Mouse (Mus musculus): ENCODE data around the gene Pltp. TPM values are rescaled to one million over a fixed set of nuclear protein-coding genes. Genes with fewer than 3 reads are reported as not detected.
A peak's percentile ranks its signal among the peaks of the same experiment; 100 is the strongest.

The Pltp gene
- polyA plus RNA-seq, 1 experiment from 2014 or later = 286 TPM

DNA sequence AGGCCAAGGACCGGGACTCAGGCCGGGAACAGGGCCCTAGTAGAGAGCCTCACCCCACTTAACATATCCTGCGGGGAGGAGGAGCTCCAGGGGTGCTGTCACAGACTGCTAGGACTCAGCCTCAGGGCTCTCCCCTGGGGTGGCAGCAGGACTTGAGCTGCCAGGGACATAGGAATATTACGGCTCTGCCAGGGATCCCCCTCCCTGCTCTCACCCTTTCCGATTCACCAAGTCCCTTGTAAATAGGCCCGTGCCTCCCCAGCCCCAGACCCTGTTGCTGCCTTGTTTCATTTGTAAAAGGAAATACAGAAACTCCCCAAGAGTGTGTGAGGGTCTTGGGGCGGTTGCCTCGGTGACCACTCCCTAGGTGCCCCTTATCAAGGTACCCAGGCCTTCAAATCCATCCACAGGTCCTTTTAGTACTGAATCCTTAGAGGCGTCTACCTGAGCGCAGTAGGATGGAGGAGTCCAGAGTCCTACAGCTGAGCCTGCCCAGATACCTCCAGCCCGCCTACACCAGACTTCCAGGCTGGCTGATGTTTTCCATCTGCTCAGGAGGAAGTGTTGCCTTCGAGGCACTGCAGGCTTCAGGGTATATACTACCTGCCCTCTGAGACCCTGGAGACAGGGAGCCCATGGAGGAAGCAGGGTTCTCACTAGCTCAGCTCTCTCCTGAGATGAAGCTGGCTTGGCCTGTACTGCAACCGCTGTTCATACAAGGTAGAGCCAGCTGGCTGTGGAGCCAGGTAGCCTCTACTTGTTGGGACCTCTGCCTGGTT is 33.7 kb upstream of the Pltp start:
- no peak for TF ChIP-seq EP300 (IDR thresholded peaks at IDR 0.05)
- TF ChIP-seq CTCF (IDR thresholded peaks at IDR 0.05) = no peak
- Histone ChIP-seq H3K4me2 (replicated peaks; ENCODE audit: low read depth, low read length) (no peak overlapping the region), H3K27me3 (replicated peaks; ENCODE audit: insufficient read depth, low read length) (no peaks in the 10 kb centered on the region), H3K9me3 (ENCODE audit: low read length) (no peaks in the 10 kb centered on the region), H3K27ac (ENCODE audit: low read length) (no peak overlapping the region), H3K9ac (replicated peaks; ENCODE audit: low read depth) (no peak overlapping the region), H3K36me3 (ENCODE audit: insufficient read depth, low read length) (peaks cover 70% of the 10 kb centered on the region), H3K4me1 (ENCODE audit: insufficient read depth, low read depth, low read length) (no peaks in the 10 kb centered on the region), H3K4me3 (ENCODE audit: low read depth, low read length) (no peak overlapping the region)
- 78% methylated on average over 13 of the region's 13 CpGs for WGBS
- ATAC-seq (no peak), DNase-seq (ENCODE audit: low spot score) (no peak)

- DNase-seq (ENCODE audit: low spot score) (no peak), ATAC-seq (no peak)
- no peaks in the 10 kb centered on the region for H3K27me3 ChIP-seq (replicated peaks; ENCODE audit: insufficient read depth, low read length)
- TF ChIP-seq CTCF (IDR thresholded peaks at IDR 0.05) (no peak), EP300 (IDR thresholded peaks at IDR 0.05) (no peak)
- H3K36me3 ChIP-seq (ENCODE audit: insufficient read depth, low read length) = peaks cover 67% of the 10 kb centered on the region
- no peaks in the 10 kb centered on the region for H3K4me1 ChIP-seq (ENCODE audit: insufficient read depth, low read depth, low read length)
- WGBS = 89% methylated on average over 24 of the region's 24 CpGs
- H3K4me3 ChIP-seq (ENCODE audit: low read depth, low read length) = no peak overlapping the region
- H3K9me3 ChIP-seq (ENCODE audit: low read length) = no peaks in the 10 kb centered on the region
- no peak overlapping the region for H3K9ac ChIP-seq (replicated peaks; ENCODE audit: low read depth)
- no peak overlapping the region for H3K27ac ChIP-seq (ENCODE audit: low read length)
- H3K4me2 ChIP-seq (replicated peaks; ENCODE audit: low read depth, low read length) = no peak overlapping the region
Observed at GRCm38 (mm10) chr2:164890411-164891049, 33.0 kb upstream of the Pltp start.

DNA sequence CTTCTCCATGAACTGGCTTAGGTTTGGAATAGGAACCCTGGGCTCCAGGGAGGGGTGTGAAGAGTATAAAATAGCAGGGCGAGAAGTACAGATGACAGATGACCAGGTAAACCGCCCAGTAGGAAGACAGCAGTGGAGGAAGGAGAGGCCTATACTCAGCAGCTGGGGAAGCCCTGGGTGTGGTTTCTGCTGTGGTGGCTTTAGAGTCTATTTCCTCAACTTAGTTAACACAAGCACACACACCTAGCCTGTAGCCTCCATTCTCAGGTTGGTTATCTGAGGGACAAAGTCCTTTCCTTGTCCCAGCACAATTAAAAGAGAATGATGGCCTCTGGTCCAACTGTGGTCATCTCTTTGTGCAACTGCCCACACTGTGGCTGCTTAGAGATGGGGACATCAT is 32.4 kb upstream of the Pltp start:
- no peak for ATAC-seq

DNA sequence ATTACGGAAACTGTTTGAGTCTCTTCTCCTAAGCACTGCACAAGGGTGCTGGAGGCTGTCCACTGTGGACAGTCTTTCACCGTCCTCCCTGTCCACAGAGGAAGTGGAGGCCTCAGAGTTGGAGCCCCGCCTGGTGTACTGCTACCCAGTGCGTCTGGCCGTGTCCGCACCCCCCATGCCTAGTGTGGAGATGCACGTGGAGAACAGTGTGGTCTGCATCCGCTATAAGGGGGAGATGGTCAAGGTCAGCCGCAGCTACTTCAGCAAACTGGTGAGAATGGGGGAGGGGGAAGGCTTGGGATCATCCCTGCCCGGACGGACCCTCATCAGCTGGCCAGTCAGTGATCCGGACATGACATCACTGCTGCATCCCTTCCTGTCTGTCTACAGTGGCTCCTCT is 31.5 kb upstream of the Pltp start:
- Histone ChIP-seq H3K4me3 (ENCODE audit: low read depth, low read length) (no peak overlapping the region), H3K36me3 (ENCODE audit: insufficient read depth, low read length) (peaks cover 76% of the 10 kb centered on the region), H3K27me3 (replicated peaks; ENCODE audit: insufficient read depth, low read length) (no peaks in the 10 kb centered on the region), H3K27ac (ENCODE audit: low read length) (no peak overlapping the region), H3K9me3 (ENCODE audit: low read length) (no peaks in the 10 kb centered on the region), H3K4me2 (replicated peaks; ENCODE audit: low read depth, low read length) (no peak overlapping the region), H3K9ac (replicated peaks; ENCODE audit: low read depth) (no peak overlapping the region), H3K4me1 (ENCODE audit: insufficient read depth, low read depth, low read length) (no peaks in the 10 kb centered on the region)
- WGBS = 80% methylated on average over 12 of the region's 12 CpGs
- ATAC-seq = 0 out of 2 replicates have a peak, but pooled peaks have one; percentile 16
- TF ChIP-seq CTCF (IDR thresholded peaks at IDR 0.05) = no peak
- TF ChIP-seq EP300 (IDR thresholded peaks at IDR 0.05) = no peak
- DNase-seq (ENCODE audit: low spot score) = no peak

More for the DNA sequence above, 32.4 kb upstream of the Pltp start:
- no peak overlapping the region for H3K4me2 ChIP-seq (replicated peaks; ENCODE audit: low read depth, low read length)
- no peak overlapping the region for H3K4me3 ChIP-seq (ENCODE audit: low read depth, low read length)
- 83% methylated on average over 2 of the region's 2 CpGs for WGBS
- H3K9me3 ChIP-seq (ENCODE audit: low read length) = no peaks in the 10 kb centered on the region
- H3K36me3 ChIP-seq (ENCODE audit: insufficient read depth, low read length) = peaks cover 70% of the 10 kb centered on the region
- H3K27me3 ChIP-seq (replicated peaks; ENCODE audit: insufficient read depth, low read length) = no peaks in the 10 kb centered on the region
- DNase-seq (ENCODE audit: low spot score) = no peak
- TF ChIP-seq EP300 (IDR thresholded peaks at IDR 0.05) (no peak), CTCF (IDR thresholded peaks at IDR 0.05) (no peak)
- H3K27ac ChIP-seq (ENCODE audit: low read length) = no peak overlapping the region
- H3K9ac ChIP-seq (replicated peaks; ENCODE audit: low read depth) = no peak overlapping the region
- H3K4me1 ChIP-seq (ENCODE audit: insufficient read depth, low read depth, low read length) = no peaks in the 10 kb centered on the region

DNA sequence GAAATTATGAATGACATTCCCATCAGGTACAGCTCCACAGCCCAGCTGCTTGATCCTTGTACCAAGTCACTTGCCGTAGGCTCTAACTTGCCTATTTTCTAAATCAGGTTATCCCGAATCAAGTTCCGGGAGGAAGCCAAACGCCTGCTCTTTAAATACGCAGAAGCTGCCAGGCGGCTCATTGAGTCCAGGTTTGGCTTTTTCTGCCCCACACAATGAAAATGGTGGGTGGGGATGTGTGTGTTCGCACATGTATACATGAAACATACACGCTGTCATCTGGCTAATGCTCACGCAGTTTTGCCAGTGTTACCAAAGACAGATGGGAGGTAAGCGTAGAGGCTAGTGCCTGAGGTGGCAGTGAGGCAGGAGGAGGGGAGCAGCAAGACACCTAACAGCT is 29.1 kb upstream of the Pltp start:
- no peak for DNase-seq (ENCODE audit: low spot score)
- 95% methylated on average over 10 of the region's 10 CpGs for WGBS
- TF ChIP-seq EP300 (IDR thresholded peaks at IDR 0.05) (no peak), CTCF (IDR thresholded peaks at IDR 0.05) (no peak)

GRCm38 (mm10) chr2:164885788-164886187 is 28.3 kb upstream of the Pltp start:
- TF ChIP-seq CTCF (IDR thresholded peaks at IDR 0.05) (no peak), EP300 (IDR thresholded peaks at IDR 0.05) (no peak)
- Histone ChIP-seq H3K4me3 (ENCODE audit: low read depth, low read length) (no peak overlapping the region), H3K9ac (replicated peaks; ENCODE audit: low read depth) (no peak overlapping the region), H3K27ac (ENCODE audit: low read length) (no peak overlapping the region), H3K27me3 (replicated peaks; ENCODE audit: insufficient read depth, low read length) (no peaks in the 10 kb centered on the region), H3K36me3 (ENCODE audit: insufficient read depth, low read length) (peaks cover 63% of the 10 kb centered on the region), H3K9me3 (ENCODE audit: low read length) (no peaks in the 10 kb centered on the region), H3K4me2 (replicated peaks; ENCODE audit: low read depth, low read length) (no peak overlapping the region), H3K4me1 (ENCODE audit: insufficient read depth, low read depth, low read length) (no peaks in the 10 kb centered on the region)
- ATAC-seq = 0 out of 2 replicates have a peak, but pooled peaks have one; percentile 39
- DNase-seq (ENCODE audit: low spot score) = peak; percentile 45
- 30% methylated on average over 7 of the region's 7 CpGs for WGBS

More for the DNA sequence above, 29.1 kb upstream of the Pltp start:
- no peak overlapping the region for H3K4me3 ChIP-seq (ENCODE audit: low read depth, low read length)
- H3K36me3 ChIP-seq (ENCODE audit: insufficient read depth, low read length) = peaks cover 71% of the 10 kb centered on the region
- H3K4me2 ChIP-seq (replicated peaks; ENCODE audit: low read depth, low read length) = no peak overlapping the region
- H3K27ac ChIP-seq (ENCODE audit: low read length) = no peak overlapping the region
- no peaks in the 10 kb centered on the region for H3K9me3 ChIP-seq (ENCODE audit: low read length)
- no peaks in the 10 kb centered on the region for H3K27me3 ChIP-seq (replicated peaks; ENCODE audit: insufficient read depth, low read length)
- no peak for ATAC-seq
- no peak overlapping the region for H3K9ac ChIP-seq (replicated peaks; ENCODE audit: low read depth)
- H3K4me1 ChIP-seq (ENCODE audit: insufficient read depth, low read depth, low read length) = no peaks in the 10 kb centered on the region
